10 mouse cellular contexts compared by ENCODE assay signal in the genomic region with DNA sequence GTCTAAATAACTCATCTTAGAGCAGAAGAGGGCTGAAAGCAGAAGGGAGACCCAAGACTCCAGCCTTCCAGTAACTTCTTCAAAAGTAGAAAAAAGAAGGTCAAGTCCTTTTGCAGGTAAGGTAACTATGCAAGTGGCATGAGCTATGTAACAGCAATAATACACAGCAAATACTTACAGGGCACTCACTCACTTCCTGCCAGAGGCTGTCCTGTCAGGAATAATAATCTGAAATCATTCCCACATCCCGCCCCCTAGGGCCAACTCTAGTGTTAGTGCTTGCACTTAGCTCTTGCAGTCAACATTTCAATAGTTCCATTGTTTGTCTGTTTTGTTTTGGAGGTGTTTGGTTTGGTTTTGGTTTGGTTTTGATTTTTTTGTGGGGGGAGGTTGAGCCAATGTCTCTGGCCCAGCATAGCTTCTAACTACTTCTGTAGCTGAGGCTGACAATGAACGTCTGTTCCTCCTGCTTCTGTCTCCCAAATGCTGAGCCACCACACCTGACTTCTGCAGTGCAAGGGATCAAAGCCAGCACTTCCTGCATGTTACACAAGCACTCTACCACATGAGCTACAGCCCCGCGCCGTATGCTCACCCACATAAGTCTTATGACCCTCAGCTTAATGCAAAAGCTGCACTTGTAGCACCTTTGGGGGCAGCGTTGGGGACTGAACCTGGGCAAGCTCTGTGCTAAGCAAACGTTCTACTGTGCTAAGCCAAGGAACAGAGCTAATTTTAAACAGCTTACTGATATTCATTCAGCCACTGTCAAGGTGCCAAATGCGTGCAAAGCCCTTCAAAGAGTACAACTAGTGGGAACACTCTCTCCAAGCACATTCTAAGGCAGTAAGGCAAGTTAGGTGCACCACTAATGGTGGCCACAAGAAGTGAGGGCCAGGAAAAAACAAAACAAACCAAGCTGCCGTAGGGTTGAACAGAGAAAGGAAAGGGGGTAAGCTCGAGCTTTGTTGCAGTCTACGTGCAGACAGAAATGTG. TPM values are rescaled to one million over a fixed set of nuclear protein-coding genes. Genes with fewer than 3 reads are reported as not detected.
DNase-seq lines count a peak whose midpoint lies in the region; ATAC-seq lines count a peak whose summit lies in the region.
"Had no signal": no experiment of that assay in that cellular context is flagged by ENCODE, and none has a peak within 500 bp of the region (broad histone marks: within the 10 kb centered on the region; RNA-seq: fewer than 3 reads in every experiment).

No protein-coding gene starts in this region.

- H3K4me3 ChIP-seq in limb, embryonic 12.5 days (replicated peaks): no peak overlapping the region
- no peak overlapping the region for H3K4me3 ChIP-seq in stomach, embryonic 15.5 days (replicated peaks)
- H3K4me3 ChIP-seq: hindbrain, embryonic 15.5 days had no signal

- H3K4me1 ChIP-seq in limb, embryonic 12.5 days (replicated peaks): peaks cover 10% of the 10 kb centered on the region
- no peaks in the 10 kb centered on the region for H3K4me1 ChIP-seq in stomach, embryonic 15.5 days
- H3K4me1 ChIP-seq: hindbrain, embryonic 15.5 days had no signal

- H3K27ac ChIP-seq in limb, embryonic 12.5 days: peak overlapping the region; percentile 53; the same call in 1 of the 2 replicates
- no peak overlapping the region for H3K27ac ChIP-seq in stomach, embryonic 15.5 days
- H3K27ac ChIP-seq: hindbrain, embryonic 15.5 days had no signal

- no peak for ATAC-seq in limb, embryonic 12.5 days (ENCODE audit: insufficient number of reproducible peaks, insufficient read depth, low FRiP score, low TSS enrichment, low read depth)
- ATAC-seq in stomach, embryonic 15.5 days (ENCODE audit: insufficient read depth, low FRiP score, low read depth): peak; percentile 14; the same call in 1 of the 2 replicates

- 62% methylated on average over 11 of the region's 11 CpGs for WGBS in limb, embryonic 12.5 days
- WGBS in stomach, embryonic 15.5 days: 55% methylated on average over 11 of the region's 11 CpGs

- no peaks in the 10 kb centered on the region for H3K27me3 ChIP-seq in limb, embryonic 12.5 days
- H3K27me3 ChIP-seq in stomach, embryonic 15.5 days (replicated peaks): no peaks in the 10 kb centered on the region
- H3K27me3 ChIP-seq: hindbrain, embryonic 15.5 days had no signal

- H3K9me3 ChIP-seq in limb, embryonic 12.5 days: no peaks in the 10 kb centered on the region
- H3K9me3 ChIP-seq in stomach, embryonic 15.5 days: no peaks in the 10 kb centered on the region
- H3K9me3 ChIP-seq: hindbrain, embryonic 15.5 days had no signal

- peak; percentile 15 for DNase-seq in thymus, postnatal 0 days (ENCODE audit: low spot score)
- DNase-seq in thymus, adult 18-20 months: no peak
- DNase-seq in heart, adult 8-10 months (ENCODE audit: low spot score): peak; percentile 65
- no peak for DNase-seq in frontal cortex, adult 2 months (ENCODE audit: extremely low spot score in 1 of 2, low spot score in 1 of 2)
- no peak for DNase-seq in urinary bladder, adult 2 months (ENCODE audit: low spot score)
- no peak for DNase-seq in right cerebral cortex, postnatal 36 days (ENCODE audit: low spot score in 2 of 2)

- no peak overlapping the region for H3K4me2 ChIP-seq in limb, embryonic 12.5 days
- no peak overlapping the region for H3K4me2 ChIP-seq in stomach, embryonic 15.5 days
- H3K4me2 ChIP-seq: hindbrain, embryonic 15.5 days had no signal

- no peaks in the 10 kb centered on the region for H3K36me3 ChIP-seq in limb, embryonic 12.5 days
- no peaks in the 10 kb centered on the region for H3K36me3 ChIP-seq in stomach, embryonic 15.5 days
- H3K36me3 ChIP-seq: hindbrain, embryonic 15.5 days had no signal

- no peak overlapping the region for H3K9ac ChIP-seq in limb, embryonic 12.5 days (replicated peaks)
- H3K9ac ChIP-seq in stomach, embryonic 15.5 days: no peak overlapping the region
- H3K9ac ChIP-seq: hindbrain, embryonic 15.5 days had no signal

RNA-seq across cellular contexts. Expression of a gene that starts 28.9 kb away (rescaled TPM):
- 1.6 and 1.7 TPM in 2 replicates for polyA plus RNA-seq in thymus, postnatal 0 days (2015; fragmentation: Nextera tagmentation; extraction: Ambion mirVana)
- total RNA-seq in heart, adult 8-10 months (2022): 1 to 10 TPM; 4.4 to 7.7 (median 5.2) TPM
- polyA plus RNA-seq in limb, embryonic 12.5 days (2016; fragmentation: Nextera tagmentation; extraction: Ambion mirVana): 1.2 and 1.5 TPM in 2 replicates
- 2.8 and 3.0 TPM in 2 replicates for polyA plus RNA-seq in stomach, embryonic 15.5 days (2015; fragmentation: Nextera tagmentation; extraction: Ambion mirVana)
- 0.67 and 0.84 TPM in 2 replicates for polyA plus RNA-seq in frontal cortex, adult 2 months (2012; rRNA removed)
- polyA plus RNA-seq in urinary bladder, adult 2 months (2012; rRNA removed): 1.7 and 1.9 TPM in 2 replicates
- total RNA-seq: monocyte, adult 5-6 weeks had no signal

RNA-seq across cellular contexts. Expression of a gene that starts 28.9 kb away (rescaled TPM):
- 3.4 and 5.2 TPM in 2 replicates for polyA plus RNA-seq in thymus, postnatal 0 days (2015; fragmentation: Nextera tagmentation; extraction: Ambion mirVana)
- total RNA-seq in heart, adult 8-10 months (2022): 10 to 100 TPM; 36.8 to 49.5 (median 39.2) TPM
- polyA plus RNA-seq in limb, embryonic 12.5 days (2016; fragmentation: Nextera tagmentation; extraction: Ambion mirVana): 3.4 and 4.8 TPM in 2 replicates
- 7.1 and 8.6 TPM in 2 replicates for polyA plus RNA-seq in stomach, embryonic 15.5 days (2015; fragmentation: Nextera tagmentation; extraction: Ambion mirVana)
- 0.13 and 0.26 TPM in 2 replicates for polyA plus RNA-seq in frontal cortex, adult 2 months (2012; rRNA removed)
- polyA plus RNA-seq in urinary bladder, adult 2 months (2012; rRNA removed): 1.5 and 2.0 TPM in 2 replicates
- total RNA-seq: monocyte, adult 5-6 weeks had no signal

RNA-seq across cellular contexts. Expression of a gene that starts 41.3 kb away (rescaled TPM):
- 2.3 and 2.8 TPM in 2 replicates for polyA plus RNA-seq in thymus, postnatal 0 days (2015; fragmentation: Nextera tagmentation; extraction: Ambion mirVana)
- total RNA-seq in heart, adult 8-10 months (2022): 10 to 100 TPM; 54.1 to 61.6 (median 58.5) TPM
- 2.1 and 2.3 TPM in 2 replicates for polyA plus RNA-seq in limb, embryonic 12.5 days (2016; fragmentation: Nextera tagmentation; extraction: Ambion mirVana)
- 4.6 and 4.7 TPM in 2 replicates for polyA plus RNA-seq in stomach, embryonic 15.5 days (2015; fragmentation: Nextera tagmentation; extraction: Ambion mirVana)
- 1.4 and 1.6 TPM in 2 replicates for polyA plus RNA-seq in frontal cortex, adult 2 months (2012; rRNA removed)
- polyA plus RNA-seq in urinary bladder, adult 2 months (2012; rRNA removed): 6.5 and 7.7 TPM in 2 replicates

Comparison
In these comparisons a context has a peak if more than half of its experiments do, and no peak if none do; other contexts are left out.
1. DNase-seq: peak in thymus, postnatal 0 days (single experiment) and heart, adult 8-10 months (single experiment); none in thymus, adult 18-20 months (0 of 2), frontal cortex, adult 2 months (0 of 2), urinary bladder, adult 2 months (single experiment) and right cerebral cortex, postnatal 36 days (0 of 2).